Mouse (Mus musculus): Measurements from ENCODE around the gene Hfe. TPM values are rescaled to one million over a fixed set of nuclear protein-coding genes. Genes with fewer than 3 reads are reported as not detected.
A peak's percentile ranks its signal among the peaks of the same experiment; 100 is the strongest.

Gene Hfe
- 25.3 and 26.3 TPM in 2 replicates for polyA plus RNA-seq (2015; fragmentation: Nextera tagmentation; extraction: Ambion mirVana)

GRCm38 (mm10) chr13:23710374-23711089 is at the start of gene Hfe:
Gene Hfe, minus strand, starts transcription at chr13:23710854.
- Histone ChIP-seq H3K36me3 (ENCODE audit: insufficient read depth, low read length) (no peaks in the 10 kb centered on the region), H3K27ac (ENCODE audit: low read length) (peak within 1 kb of the TSS; percentile 85), H3K4me1 (ENCODE audit: insufficient read depth, low read depth, low read length) (no peaks in the 10 kb centered on the region), H3K4me2 (replicated peaks; ENCODE audit: low read depth, low read length) (peak within 1 kb of the TSS; percentile 81), H3K9me3 (ENCODE audit: low read length) (no peaks in the 10 kb centered on the region), H3K27me3 (replicated peaks; ENCODE audit: insufficient read depth, low read length) (no peaks in the 10 kb centered on the region), H3K9ac (replicated peaks; ENCODE audit: low read depth) (peak within 1 kb of the TSS; percentile 68), H3K4me3 (ENCODE audit: low read depth, low read length) (peak within 1 kb of the TSS; percentile 69)
- TF ChIP-seq CTCF (IDR thresholded peaks at IDR 0.05) (no peak), EP300 (IDR thresholded peaks at IDR 0.05) (no peak)
- ATAC-seq: peak; percentile 86
- DNase-seq (ENCODE audit: low spot score): peak; percentile 80
- 3% methylated on average over 17 of the region's 17 CpGs for WGBS

DNA sequence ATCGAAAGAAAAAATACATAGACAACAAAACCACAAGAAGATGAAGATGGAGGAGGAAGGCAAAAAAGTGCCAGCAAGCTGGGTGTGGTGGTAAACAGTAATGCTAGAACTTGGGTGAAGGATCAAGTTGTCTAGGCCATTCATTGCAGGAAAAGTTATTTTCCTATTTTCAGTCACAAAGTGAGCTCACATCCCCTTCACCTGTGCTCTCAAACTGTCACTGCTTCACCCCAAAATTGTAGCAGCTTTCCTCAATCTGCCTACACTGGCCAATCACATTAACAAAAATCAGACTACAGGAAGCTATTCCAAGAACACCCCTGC is 49.2 kb upstream of the Hfe start:
- Histone ChIP-seq H3K36me3 (ENCODE audit: insufficient read depth, low read length) (no peaks in the 10 kb centered on the region), H3K27me3 (replicated peaks; ENCODE audit: insufficient read depth, low read length) (no peaks in the 10 kb centered on the region), H3K4me3 (ENCODE audit: low read depth, low read length) (no peak overlapping the region), H3K4me2 (replicated peaks; ENCODE audit: low read depth, low read length) (no peak overlapping the region; the same call in 1 of the 2 replicates), H3K9ac (replicated peaks; ENCODE audit: low read depth) (no peak overlapping the region), H3K4me1 (ENCODE audit: insufficient read depth, low read depth, low read length) (peaks cover 12% of the 10 kb centered on the region), H3K27ac (ENCODE audit: low read length) (no peak overlapping the region), H3K9me3 (ENCODE audit: low read length) (no peaks in the 10 kb centered on the region)
- WGBS: 50% methylated on average over 1 of the region's 1 CpGs
- DNase-seq (ENCODE audit: low spot score) (no peak), ATAC-seq (no peak)
- no peak for TF ChIP-seq EP300 (IDR thresholded peaks at IDR 0.05)
- no peak for TF ChIP-seq CTCF (IDR thresholded peaks at IDR 0.05)

DNA sequence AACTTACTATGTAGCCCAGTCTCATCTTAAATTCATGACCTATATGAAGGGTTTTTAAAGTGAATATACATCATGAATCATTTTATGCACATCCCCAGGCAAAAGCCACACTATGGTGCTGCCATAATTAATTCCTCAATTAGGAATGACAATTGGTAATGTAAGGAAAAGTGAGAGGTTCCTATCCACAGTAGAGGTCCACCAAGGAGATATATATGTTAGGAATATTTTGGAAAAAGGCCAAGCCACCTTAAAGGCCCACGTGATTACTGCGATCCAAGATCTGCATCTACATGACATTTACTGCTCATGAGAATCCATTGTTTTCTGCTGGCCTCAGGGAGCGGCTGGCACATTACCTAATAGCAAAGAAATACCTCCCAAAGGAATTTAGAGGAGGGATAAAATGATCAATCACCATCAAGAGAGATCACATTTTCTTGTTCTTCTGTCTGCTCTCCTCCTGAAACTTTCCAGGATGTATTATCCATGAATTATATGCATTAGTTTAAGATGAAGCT is 48.7 kb upstream of the Hfe start:
- H3K27me3 ChIP-seq (replicated peaks; ENCODE audit: insufficient read depth, low read length): no peaks in the 10 kb centered on the region
- H3K4me3 ChIP-seq (ENCODE audit: low read depth, low read length): no peak overlapping the region
- no peak for DNase-seq (ENCODE audit: low spot score)
- no peak for ATAC-seq
- H3K9me3 ChIP-seq (ENCODE audit: low read length): no peaks in the 10 kb centered on the region
- no peak overlapping the region for H3K27ac ChIP-seq (ENCODE audit: low read length)
- peaks cover 10% of the 10 kb centered on the region for H3K4me1 ChIP-seq (ENCODE audit: insufficient read depth, low read depth, low read length)
- WGBS: 85% methylated on average over 3 of the region's 3 CpGs
- no peak for TF ChIP-seq CTCF (IDR thresholded peaks at IDR 0.05)
- TF ChIP-seq EP300 (IDR thresholded peaks at IDR 0.05): no peak
- H3K9ac ChIP-seq (replicated peaks; ENCODE audit: low read depth): no peak overlapping the region
- H3K4me2 ChIP-seq (replicated peaks; ENCODE audit: low read depth, low read length): no peak overlapping the region
- no peaks in the 10 kb centered on the region for H3K36me3 ChIP-seq (ENCODE audit: insufficient read depth, low read length)

DNA sequence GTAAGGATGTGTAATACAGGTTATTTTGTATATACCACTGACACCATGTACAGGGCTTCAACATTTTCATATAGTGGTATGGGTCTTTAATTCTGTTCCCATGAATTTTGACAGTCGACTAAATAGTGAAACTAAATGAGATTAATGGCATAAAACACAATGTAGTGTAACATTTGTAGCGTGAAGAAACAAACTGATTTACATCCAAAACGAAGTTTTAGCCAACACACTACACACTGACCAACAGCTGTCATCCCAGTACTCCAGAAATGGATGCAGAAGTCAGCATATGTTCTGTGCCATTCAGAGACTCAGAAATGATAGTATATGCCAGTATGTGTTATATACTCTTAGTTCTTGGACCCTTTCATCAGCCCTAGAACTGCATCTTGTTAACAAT is 47.3 kb upstream of the Hfe start:
- DNase-seq (ENCODE audit: low spot score) (peak; percentile 4), ATAC-seq (no peak)
- H3K9ac ChIP-seq (replicated peaks; ENCODE audit: low read depth): no peak overlapping the region
- no peaks in the 10 kb centered on the region for H3K27me3 ChIP-seq (replicated peaks; ENCODE audit: insufficient read depth, low read length)
- H3K27ac ChIP-seq (ENCODE audit: low read length): peak overlapping the region; percentile 85; the same call in 1 of the 2 replicates
- H3K36me3 ChIP-seq (ENCODE audit: insufficient read depth, low read length): no peaks in the 10 kb centered on the region
- no peak for TF ChIP-seq EP300 (IDR thresholded peaks at IDR 0.05)
- no peak for TF ChIP-seq CTCF (IDR thresholded peaks at IDR 0.05)
- peaks cover 4% of the 10 kb centered on the region; the same call in 1 of the 2 replicates for H3K4me1 ChIP-seq (ENCODE audit: insufficient read depth, low read depth, low read length)
- no peak overlapping the region for H3K4me2 ChIP-seq (replicated peaks; ENCODE audit: low read depth, low read length)
- WGBS: 46% methylated on average over 3 of the region's 3 CpGs
- no peaks in the 10 kb centered on the region for H3K9me3 ChIP-seq (ENCODE audit: low read length)
- no peak overlapping the region for H3K4me3 ChIP-seq (ENCODE audit: low read depth, low read length)

- peak; percentile 29 for ATAC-seq
- Histone ChIP-seq H3K4me1 (ENCODE audit: insufficient read depth, low read depth, low read length) (peaks cover 4% of the 10 kb centered on the region; the same call in 1 of the 2 replicates), H3K27me3 (replicated peaks; ENCODE audit: insufficient read depth, low read length) (no peaks in the 10 kb centered on the region), H3K4me2 (replicated peaks; ENCODE audit: low read depth, low read length) (peak overlapping the region; percentile 56), H3K4me3 (ENCODE audit: low read depth, low read length) (peak overlapping the region; percentile 31), H3K9ac (replicated peaks; ENCODE audit: low read depth) (peak overlapping the region; percentile 12; the same call in 1 of the 2 replicates), H3K27ac (ENCODE audit: low read length) (peak overlapping the region; percentile 85), H3K36me3 (ENCODE audit: insufficient read depth, low read length) (no peaks in the 10 kb centered on the region), H3K9me3 (ENCODE audit: low read length) (no peaks in the 10 kb centered on the region)
- WGBS: under 1% methylated on average over 15 of the region's 23 CpGs
- TF ChIP-seq EP300 (IDR thresholded peaks at IDR 0.05) (peak; percentile 62), CTCF (IDR thresholded peaks at IDR 0.05) (no peak)
- DNase-seq (ENCODE audit: low spot score): peak; percentile 76
Measured at GRCm38 (mm10) chr13:23757211-23757773, 46.6 kb upstream of the Hfe start.

GRCm38 (mm10) chr13:23756790-23757189 is 46.1 kb upstream of the Hfe start, which contains the start of gene Hist1h4b:
Gene Hist1h4b, plus strand, starts transcription at chr13:23757013.
- Histone ChIP-seq H3K9me3 (ENCODE audit: low read length) (no peaks in the 10 kb centered on the region), H3K4me1 (ENCODE audit: insufficient read depth, low read depth, low read length) (peaks cover 4% of the 10 kb centered on the region; the same call in 1 of the 2 replicates), H3K4me3 (ENCODE audit: low read depth, low read length) (peak within 1 kb of the TSS; percentile 31), H3K36me3 (ENCODE audit: insufficient read depth, low read length) (no peaks in the 10 kb centered on the region), H3K9ac (replicated peaks; ENCODE audit: low read depth) (peak within 1 kb of the TSS; percentile 12; the same call in 1 of the 2 replicates), H3K4me2 (replicated peaks; ENCODE audit: low read depth, low read length) (peak within 1 kb of the TSS; percentile 56), H3K27ac (ENCODE audit: low read length) (peak within 1 kb of the TSS; percentile 85), H3K27me3 (replicated peaks; ENCODE audit: insufficient read depth, low read length) (no peaks in the 10 kb centered on the region)
- ATAC-seq (peak; percentile 71), DNase-seq (ENCODE audit: low spot score) (peak; percentile 97)
- TF ChIP-seq CTCF (IDR thresholded peaks at IDR 0.05) (no peak), EP300 (IDR thresholded peaks at IDR 0.05) (peak; percentile 80)
- under 1% methylated on average over 13 of the region's 22 CpGs for WGBS
